Mouse (Mus musculus): ENCODE measurements around the gene Gpld1. TPM values are rescaled to one million over a fixed set of nuclear protein-coding genes. Genes with fewer than 3 reads are reported as not detected.
A peak's percentile ranks its signal among the peaks of the same experiment; 100 is the strongest.

The Gpld1 gene
- total RNA-seq, 2 experiments from 2014 or later: 19.4 to 21.7 TPM

DNA sequence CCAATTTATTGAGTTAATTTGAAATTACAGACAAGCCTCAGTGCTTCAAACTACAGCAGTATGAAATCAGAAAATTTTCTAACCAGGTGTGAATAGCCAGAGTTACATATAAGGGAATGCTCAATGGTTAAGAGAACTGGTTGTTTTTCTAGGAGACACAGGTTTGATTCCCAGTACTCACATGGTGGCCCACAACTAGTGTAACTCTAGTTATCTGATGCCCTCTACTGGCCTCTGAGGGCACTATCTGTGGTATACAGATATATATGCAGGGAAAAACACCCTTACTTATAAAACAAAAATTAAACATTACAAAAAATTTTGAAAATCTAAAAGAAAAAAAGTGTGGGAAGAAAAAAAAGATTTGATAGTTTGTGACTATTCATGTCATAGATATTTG, 60.0 kb downstream of the Gpld1 start:
- no peak overlapping the region for H3K4me3 ChIP-seq
- H3K27ac ChIP-seq: no peak overlapping the region
- peak; percentile 62 for TF ChIP-seq CTCF (conservative IDR thresholded peaks at IDR 0.05)
- DNase-seq (ENCODE audit: low spot score in 2 of 2): no peak

DNA sequence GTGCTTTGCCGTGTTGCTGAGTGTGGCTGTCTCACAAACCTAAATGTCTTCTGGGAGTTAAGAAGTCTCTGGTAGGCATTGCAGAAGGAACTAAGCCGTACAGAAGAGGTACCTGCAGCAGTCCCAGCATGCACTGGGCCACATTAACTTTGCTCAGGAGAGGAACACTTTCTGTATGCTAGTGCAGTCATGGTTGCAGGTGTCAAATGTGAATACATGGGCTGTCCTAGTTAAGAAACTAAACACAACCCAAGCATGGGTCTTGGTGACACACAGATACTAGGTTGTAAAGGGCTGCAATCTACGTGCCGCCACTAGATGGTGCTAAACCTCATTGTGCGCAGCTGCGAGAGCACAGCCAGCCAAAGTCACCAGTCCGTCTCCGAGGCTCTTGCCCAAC, 64.2 kb downstream of the Gpld1 start:
- no peak overlapping the region for H3K4me3 ChIP-seq
- no peak overlapping the region for H3K27ac ChIP-seq
- TF ChIP-seq CTCF (conservative IDR thresholded peaks at IDR 0.05): peak; percentile 67
- DNase-seq (ENCODE audit: low spot score in 2 of 2): peak in 1 of 2 experiments; percentile 62

DNA sequence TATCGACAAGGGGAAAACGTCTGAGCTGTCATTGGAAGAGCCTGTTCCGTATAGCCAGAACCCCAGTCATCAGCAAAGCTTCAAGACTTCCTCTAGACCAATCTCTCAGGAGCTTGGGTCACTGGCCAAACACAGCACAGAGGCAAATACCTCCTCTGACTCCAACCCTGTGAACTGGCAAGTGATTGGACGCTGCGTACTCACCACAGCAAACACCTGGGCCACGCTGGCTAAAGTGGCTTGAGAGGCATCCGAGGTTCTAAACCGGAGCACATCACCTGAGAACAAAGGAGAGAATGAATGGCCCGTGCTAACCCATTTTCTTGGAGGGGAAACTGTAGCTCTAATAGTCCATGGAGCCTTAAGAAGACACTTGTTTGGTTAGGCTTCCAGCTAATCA, 75.4 kb downstream of the Gpld1 start:
- no peak for DNase-seq (ENCODE audit: low spot score in 2 of 2)
- TF ChIP-seq CTCF (conservative IDR thresholded peaks at IDR 0.05): no peak
- Histone ChIP-seq H3K27ac (no peak overlapping the region), H3K4me3 (no peak overlapping the region)

DNA sequence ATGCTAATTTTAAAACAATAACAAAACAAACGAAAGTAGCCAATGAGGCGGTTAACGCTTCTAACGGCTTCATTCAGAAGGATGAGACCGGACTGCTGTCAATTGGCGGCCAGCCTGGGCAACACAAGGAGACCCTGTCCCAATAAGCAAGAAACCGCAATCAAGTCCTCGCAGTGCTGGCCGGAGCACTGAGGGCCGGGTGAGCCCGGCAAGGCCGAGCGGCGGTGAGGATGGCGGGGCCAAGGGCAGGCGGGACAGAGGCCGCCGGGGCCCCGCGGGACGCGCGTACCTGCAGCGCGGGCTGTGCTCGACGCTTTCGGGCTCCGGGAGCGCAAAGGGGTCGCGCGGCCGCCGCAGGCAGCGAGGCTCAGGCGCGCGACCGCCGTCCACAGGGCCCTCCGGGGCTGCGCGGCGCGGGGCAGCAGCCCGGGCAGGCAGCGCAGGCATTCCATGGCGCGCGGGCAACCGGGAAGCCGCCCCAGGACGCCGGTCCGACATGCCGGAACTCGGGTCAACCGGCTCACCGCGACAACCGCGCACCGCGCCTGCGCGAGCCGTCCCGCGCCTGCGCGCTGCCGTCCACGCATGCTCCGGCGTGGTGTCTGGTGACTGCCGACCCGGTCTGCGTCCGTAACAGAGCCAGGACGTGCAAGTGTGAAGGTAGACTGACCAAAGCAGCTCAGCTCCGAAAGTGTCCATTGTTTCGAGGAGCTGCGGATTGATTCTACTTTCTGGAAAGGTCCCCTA, 77.0 kb downstream of the Gpld1 start, which contains the start of gene Mrs2:
TSS of gene Mrs2 (minus strand) at position 587 of the 747 bp plus-strand sequence.
- H3K4me3 ChIP-seq: peak within 1 kb of the TSS; percentile 83
- peak within 1 kb of the TSS; percentile 77 for H3K27ac ChIP-seq
- DNase-seq (ENCODE audit: low spot score in 2 of 2): peak; percentile 85 to 87
- no peak for TF ChIP-seq CTCF (conservative IDR thresholded peaks at IDR 0.05)

DNA sequence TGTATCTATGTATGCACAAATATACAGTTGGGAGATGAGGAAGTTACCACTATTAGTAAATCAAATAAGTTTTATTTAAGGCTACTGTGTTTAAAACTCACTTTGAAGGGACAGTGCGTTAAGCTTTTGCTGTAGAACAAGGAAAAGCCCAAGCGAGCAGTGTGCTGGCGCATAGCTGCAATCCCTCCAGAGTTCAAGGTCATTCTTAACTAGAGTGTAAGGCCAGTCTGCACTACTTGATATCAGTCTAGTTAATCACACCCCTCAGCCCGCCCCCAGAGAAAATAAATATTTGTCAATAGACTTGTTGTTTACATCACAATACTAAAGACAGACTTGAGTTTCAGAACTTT, 77.6 kb downstream of the Gpld1 start:
- peak overlapping the region; percentile 83 for H3K4me3 ChIP-seq
- no peak for DNase-seq (ENCODE audit: low spot score in 2 of 2)
- H3K27ac ChIP-seq: peak overlapping the region; percentile 77
- no peak for TF ChIP-seq CTCF (conservative IDR thresholded peaks at IDR 0.05)

DNA sequence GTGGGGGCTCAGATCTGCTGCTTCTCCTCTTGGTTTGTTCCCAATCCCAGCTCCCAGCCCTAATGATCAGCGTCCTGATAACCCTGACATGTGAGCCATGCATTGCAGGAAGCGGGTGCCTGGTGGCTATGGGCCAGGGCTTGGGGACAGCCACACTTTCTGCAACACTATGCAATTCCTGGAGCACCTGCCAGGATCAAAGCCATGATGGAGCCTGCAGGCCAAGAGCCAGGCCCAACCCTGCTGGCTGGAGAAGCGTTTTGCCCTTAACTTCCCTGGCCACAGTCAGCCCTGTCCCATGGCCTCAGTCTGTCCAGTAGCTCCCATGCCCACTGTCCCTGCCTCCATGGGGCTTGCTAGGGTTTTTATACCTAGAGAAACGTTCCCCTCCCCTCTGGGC, 79.4 kb downstream of the Gpld1 start:
- no peak for DNase-seq (ENCODE audit: low spot score in 2 of 2)
- no peak overlapping the region for H3K4me3 ChIP-seq

DNA sequence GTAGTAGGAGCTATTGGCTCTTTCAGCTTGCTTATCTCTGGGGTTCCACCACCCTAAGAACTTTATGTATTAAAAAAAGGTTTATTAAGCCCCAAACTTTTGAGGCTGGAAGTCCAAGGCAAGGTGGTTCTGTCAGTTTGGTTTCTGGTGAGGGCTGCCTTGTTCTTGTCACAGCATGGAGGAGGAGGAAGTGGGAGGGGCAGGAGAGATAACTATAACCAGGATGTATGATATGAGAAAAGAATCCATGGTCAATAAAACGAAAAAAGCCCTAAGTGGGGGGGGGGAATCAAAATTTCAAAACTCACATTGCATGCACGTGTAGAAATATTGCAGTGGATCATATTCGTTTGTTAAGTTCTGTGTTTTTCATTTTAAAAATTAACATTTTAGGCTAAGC, 80.2 kb downstream of the Gpld1 start:
- TF ChIP-seq CTCF (conservative IDR thresholded peaks at IDR 0.05): no peak
- Histone ChIP-seq H3K27ac (no peak overlapping the region), H3K4me3 (no peak overlapping the region)
- DNase-seq (ENCODE audit: low spot score in 2 of 2): no peak

More for the DNA sequence above, 79.4 kb downstream of the Gpld1 start:
- H3K27ac ChIP-seq: no peak overlapping the region
- TF ChIP-seq CTCF (conservative IDR thresholded peaks at IDR 0.05): no peak

DNA sequence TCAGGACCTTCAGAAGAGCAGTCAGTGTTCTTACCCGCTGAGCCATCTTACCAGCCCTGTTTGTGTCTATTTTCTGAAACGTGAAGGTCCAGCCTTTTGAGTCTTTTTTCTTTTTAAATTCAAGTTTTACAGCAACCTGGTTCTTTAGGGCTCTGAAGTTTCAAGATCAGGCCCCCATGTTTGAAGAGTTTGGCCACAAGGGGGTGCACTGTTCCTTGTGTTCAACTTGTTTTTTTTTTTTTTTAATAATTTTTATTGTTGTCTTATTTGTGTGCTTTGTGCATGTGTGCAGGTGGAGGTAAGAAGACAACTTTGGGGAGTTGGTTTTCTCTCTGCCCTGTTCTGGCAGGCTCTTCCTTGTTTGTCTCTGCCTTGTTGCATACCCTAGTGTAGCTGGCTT, 81.7 kb downstream of the Gpld1 start:
- peak; percentile 78 for TF ChIP-seq CTCF (conservative IDR thresholded peaks at IDR 0.05)

DNA sequence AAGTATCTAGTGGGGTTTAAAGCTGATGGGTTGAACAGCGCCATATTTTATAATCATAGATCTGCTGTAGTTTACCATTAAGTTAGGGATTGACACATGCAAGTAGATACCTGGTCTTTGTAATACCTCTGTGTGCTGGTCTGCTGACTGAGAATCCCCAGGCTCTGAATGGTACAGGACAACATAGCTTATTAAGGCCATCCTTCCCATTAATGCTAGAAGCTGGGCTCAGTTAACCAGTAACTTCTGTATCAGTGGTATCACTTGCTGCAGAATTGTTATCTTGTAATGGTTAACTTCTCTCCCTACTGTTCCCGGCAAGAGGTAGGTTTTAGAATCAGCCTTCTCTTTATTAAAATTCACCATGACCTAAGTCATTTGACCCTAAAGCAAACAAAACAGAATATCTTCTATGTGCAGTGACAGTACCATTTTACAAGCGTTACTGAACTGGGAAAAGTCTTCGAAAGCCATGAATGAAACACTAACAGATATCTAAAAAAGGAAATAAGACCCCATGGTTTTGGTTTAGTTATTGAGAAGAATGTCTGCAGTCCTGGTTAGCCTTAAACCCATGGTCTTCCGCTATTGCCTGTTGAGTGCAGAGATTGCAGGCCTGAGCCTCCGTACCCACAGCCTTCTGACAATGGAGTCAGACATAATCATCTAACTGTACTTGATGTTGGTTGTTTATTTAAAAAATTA, 83.6 kb downstream of the Gpld1 start:
- no peak for DNase-seq (ENCODE audit: low spot score in 2 of 2)
- Histone ChIP-seq H3K27ac (no peak overlapping the region), H3K4me3 (no peak overlapping the region)
- TF ChIP-seq CTCF (conservative IDR thresholded peaks at IDR 0.05): no peak

More for the DNA sequence above, 81.7 kb downstream of the Gpld1 start:
- Histone ChIP-seq H3K4me3 (no peak overlapping the region), H3K27ac (no peak overlapping the region)
- DNase-seq (ENCODE audit: low spot score in 2 of 2): peak in 1 of 2 experiments; percentile 42

DNA sequence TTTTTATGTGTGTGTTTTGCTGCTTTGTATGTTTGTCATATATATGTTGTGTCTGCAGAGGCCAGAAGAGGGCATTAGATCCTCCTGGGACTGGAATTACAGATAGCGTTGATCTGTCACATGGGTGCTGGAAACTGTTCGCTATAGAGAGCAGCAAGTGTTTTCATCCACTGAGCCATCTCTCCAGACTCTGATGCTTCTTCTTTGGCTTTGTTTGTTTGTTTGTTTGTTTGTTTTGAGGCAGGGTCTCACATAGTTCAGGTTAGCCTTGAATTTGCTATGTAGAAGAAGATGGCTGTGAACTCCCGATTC, 84.1 kb downstream of the Gpld1 start:
- Histone ChIP-seq H3K27ac (no peak overlapping the region), H3K4me3 (no peak overlapping the region)
- no peak for DNase-seq (ENCODE audit: low spot score in 2 of 2)
- peak; percentile 38 for TF ChIP-seq CTCF (conservative IDR thresholded peaks at IDR 0.05)

DNA sequence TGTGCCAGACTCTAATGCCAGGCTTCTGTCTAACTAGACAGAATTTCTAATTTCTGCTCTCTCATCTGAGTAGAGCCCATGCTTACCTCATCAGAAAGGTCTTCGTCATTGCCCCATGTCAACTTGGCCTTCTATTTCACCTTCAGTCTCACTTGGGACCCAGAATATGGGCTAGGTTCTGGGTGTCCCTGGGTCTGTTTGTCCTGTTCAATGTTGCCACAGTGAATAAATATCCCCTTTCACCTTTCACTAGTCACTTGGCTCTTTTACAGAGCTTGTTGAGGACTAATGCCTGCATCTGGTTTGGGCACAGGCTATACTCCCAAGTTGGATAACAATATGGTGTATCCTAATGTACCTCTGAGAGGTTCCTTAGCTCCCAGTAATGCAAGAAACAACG, 96.5 kb downstream of the Gpld1 start:
- H3K27ac ChIP-seq: no peak overlapping the region
- TF ChIP-seq CTCF (conservative IDR thresholded peaks at IDR 0.05): no peak
- no peak for DNase-seq (ENCODE audit: low spot score in 2 of 2)
- H3K4me3 ChIP-seq: no peak overlapping the region

Other genes starting within 250 kb of the Gpld1 start
- gene Armh2, start 201.9 kb upstream of the Gpld1 start, total RNA-seq (2021): not detected
- 1 to 10 TPM; 2.3 to 2.9 TPM for gene Gmnn, start 181.2 kb upstream of the Gpld1 start, total RNA-seq (2021)
- gene BC005537, start 141.5 kb upstream of the Gpld1 start, total RNA-seq (2021): 100 to 1,000 TPM; 161 to 169 TPM
- gene Acot13, start 111.6 kb upstream of the Gpld1 start, total RNA-seq (2021): 100 to 1,000 TPM; 103 TPM
- gene Tdp2, start 111.5 kb upstream of the Gpld1 start, total RNA-seq (2021): 10 to 100 TPM; 22.0 to 22.7 TPM
- gene D130043K22Rik, start 98.0 kb upstream of the Gpld1 start, total RNA-seq (2021): 10 to 100 TPM; 27.0 to 27.6 TPM
- 10 to 100 TPM; 63.0 to 64.3 TPM for gene Aldh5a1, start 5.5 kb upstream of the Gpld1 start, total RNA-seq (2021)
- 10 to 100 TPM; 56.5 to 67.1 TPM for gene Mrs2, start 77.2 kb downstream of the Gpld1 start, total RNA-seq (2021)
- gene Dcdc2a, start 112.9 kb downstream of the Gpld1 start, total RNA-seq (2021): 10 to 100 TPM; 11.6 to 17.8 TPM